Mouse (Mus musculus) liver, embryonic 14.5 days (tissue): ENCODE results near the gene 4933427I04Rik. TPM values are rescaled to one million over a fixed set of nuclear protein-coding genes. Genes with fewer than 3 reads are reported as not detected.

Experiments used
- ATAC-seq: fragments of 200-750 bp; cut with Nextera tagmentation; 2 replicates; pipeline ENCODE4 v1.8.0; 2017; ENCODE audit warnings: moderate number of reproducible peaks, mild to moderate bottlenecking, moderate library complexity; ENCODE audit not compliant: insufficient read depth
- DNase-seq, 3 experiments: peaks; one replicate each; pipeline ENCODE4 v3.0.0-alpha.2; 2012 to 2013; ENCODE audit warnings: low read depth in 3 of 3, low spot score in 3 of 3
- H3K27ac ChIP-seq: fragments of 300-500 bp; sonication (generic); 2 replicates; pipeline ENCODE4 v1.5.1; 2014; ENCODE audit warnings: moderate library complexity, mild to moderate bottlenecking, control low read depth, inconsistent platforms
- H3K27me3 ChIP-seq: fragments of 300-500 bp; sonication (generic); 2 replicates; pipeline ENCODE4 v1.6.1; 2014; ENCODE audit warnings: mild to moderate bottlenecking, low read length, moderate library complexity; ENCODE audit not compliant: control insufficient read depth, insufficient read depth
- H3K36me3 ChIP-seq: fragments of 300-500 bp; sonication (generic); replicated peaks from 2 replicates; pipeline ENCODE4 v1.6.1; 2014; ENCODE audit warnings: low read depth; ENCODE audit not compliant: control insufficient read depth, insufficient read depth
- H3K4me1 ChIP-seq, 2 experiments: fragments of 200-500 bp in 1 of 2; fragments of 300-500 bp in 1 of 2; sonication (generic) in 1 of 2; replicated peaks; 2 replicates each; pipeline ENCODE4 v1.6.1; 2012 to 2014; ENCODE audit warnings: antibody characterized with exemption in 1 of 2, inconsistent platforms in 1 of 2, low read length in 1 of 2; ENCODE audit not compliant: control insufficient read depth in 2 of 2, insufficient read depth in 2 of 2
- H3K4me2 ChIP-seq: fragments of 300-500 bp; sonication (generic); 2 replicates; pipeline ENCODE4 v1.6.1; 2014; ENCODE audit warnings: low read depth, mild to moderate bottlenecking, control low read depth, moderate library complexity
- H3K4me3 ChIP-seq, 2 experiments: fragments of 200-500 bp in 1 of 2; fragments of 300-500 bp in 1 of 2; sonication (generic) in 1 of 2; 2 replicates each; pipeline ENCODE4 v1.5.1; 2012 to 2014; ENCODE audit warnings: low read depth in 2 of 2, low read length in 2 of 2, mild to moderate bottlenecking in 2 of 2, control low read depth in 1 of 2, inconsistent platforms in 1 of 2, moderate library complexity in 1 of 2; ENCODE audit not compliant: insufficient read depth in 1 of 2
- H3K9ac ChIP-seq: fragments of 300-500 bp; sonication (generic); replicated peaks from 2 replicates; pipeline ENCODE4 v1.6.1; 2014; ENCODE audit warnings: mild to moderate bottlenecking, control low read depth, moderate library complexity
- H3K9me3 ChIP-seq: fragments of 300-500 bp; sonication (generic); 2 replicates; pipeline ENCODE4 v1.6.1; 2016; ENCODE audit warnings: low read length, mixed read lengths; ENCODE audit not compliant: control insufficient read depth
- CTCF ChIP-seq: IDR thresholded peaks from 2 replicates; pipeline ENCODE4 v1.5.1; 2016; ENCODE audit warnings: antibody characterized with exemption, low read depth, control low read depth
- EP300 ChIP-seq: IDR thresholded peaks from 2 replicates; pipeline ENCODE4 v1.6.1; 2016; ENCODE audit warnings: antibody characterized with exemption, low read depth
- WGBS: fragments of 180-500 bp; shearing (Covaris S2); extraction: QIAGEN DNeasy Blood & Tissue Kit; methylation state at CpG from one replicate; pipeline ENCODE4 v1.1.7; 2014; ENCODE audit not compliant: insufficient replicate concordance; 5-methylcytosine and 5-hydroxymethylcytosine counted together
- polyA plus RNA-seq, 2 experiments: library from polyadenylated mRNA; depleted of rRNA in 1 of 2; stranded (reverse) in 1 of 2; unstranded in 1 of 2; fragments of >200 nt; fragmentation: Nextera tagmentation in 1 of 2; extraction: Ambion mirVana in 1 of 2; gene quantifications; 2 replicates each; pipeline versions ENCODE4 v1.2.1 to v1.2.3; 2012 to 2014

Gene 4933427I04Rik
- polyA plus RNA-seq, 2 experiments = not detected

GRCm38 (mm10) chr4:123911503-123911902, 52.0 kb downstream of the 4933427I04Rik start:
- Histone ChIP-seq H3K27ac (no peak overlapping the region), H3K9ac (no peak overlapping the region), H3K4me2 (no peak overlapping the region), H3K9me3 (no peaks in the 10 kb centered on the region), H3K4me1 (peaks cover 5% of the 10 kb centered on the region in 2 experiments; a peak in 1 of 4 replicates), H3K36me3 (peaks cover 15% of the 10 kb centered on the region), H3K27me3 (no peaks in the 10 kb centered on the region), H3K4me3 (no peak overlapping the region)
- no peak for TF ChIP-seq CTCF
- TF ChIP-seq EP300 = no peak
- DNase-seq = no peak
- ATAC-seq = no peak
- 71% methylated on average over 4 of the region's 4 CpGs for WGBS

- no peaks in the 10 kb centered on the region for H3K27me3 ChIP-seq
- no peak overlapping the region for H3K9ac ChIP-seq
- no peaks in the 10 kb centered on the region for H3K9me3 ChIP-seq
- TF ChIP-seq CTCF = no peak
- TF ChIP-seq EP300 = no peak
- 51% methylated on average over 2 of the region's 2 CpGs for WGBS
- H3K27ac ChIP-seq = no peak overlapping the region
- no peak overlapping the region for H3K4me2 ChIP-seq
- ATAC-seq (no peak), DNase-seq (no peak)
- H3K4me3 ChIP-seq = no peak overlapping the region
- peaks cover 15% of the 10 kb centered on the region for H3K36me3 ChIP-seq
- peaks cover 5 to 8% of the 10 kb centered on the region in 2 experiments; a peak in 1 of 4 replicates for H3K4me1 ChIP-seq
These were observed 53.0 kb downstream of the 4933427I04Rik start for GRCm38 (mm10) chr4:123912431-123912830.

Other genes with a start within 250 kb of the 4933427I04Rik start
- gene Macf1, start 175.3 kb upstream of the 4933427I04Rik start, polyA plus RNA-seq (2012; rRNA removed) = 12.2 and 15.1 TPM in 2 replicates
- 12.9 and 13.4 TPM in 2 replicates for gene Macf1, start 175.3 kb upstream of the 4933427I04Rik start, polyA plus RNA-seq (2014; fragmentation: Nextera tagmentation; extraction: Ambion mirVana)
- 65.8 and 108 TPM in 2 replicates for gene Ndufs5, start 141.5 kb upstream of the 4933427I04Rik start, polyA plus RNA-seq (2012; rRNA removed)
- gene Ndufs5, start 141.5 kb upstream of the 4933427I04Rik start, polyA plus RNA-seq (2014; fragmentation: Nextera tagmentation; extraction: Ambion mirVana) = 188 and 189 TPM in 2 replicates
- 11.1 and 15.6 TPM in 2 replicates for gene Akirin1, start 109.3 kb upstream of the 4933427I04Rik start, polyA plus RNA-seq (2012; rRNA removed)
- 24.5 and 25.5 TPM in 2 replicates for gene Akirin1, start 109.3 kb upstream of the 4933427I04Rik start, polyA plus RNA-seq (2014; fragmentation: Nextera tagmentation; extraction: Ambion mirVana)
- gene Rhbdl2, start 71.8 kb upstream of the 4933427I04Rik start, polyA plus RNA-seq (2012; rRNA removed) = not detected in 2 replicates
- not detected in 2 replicates for gene Rhbdl2, start 71.8 kb upstream of the 4933427I04Rik start, polyA plus RNA-seq (2014; fragmentation: Nextera tagmentation; extraction: Ambion mirVana)
- gene Mycbp, start 45.2 kb downstream of the 4933427I04Rik start, polyA plus RNA-seq (2012; rRNA removed) = 16.3 and 34.1 TPM in 2 replicates
- gene Mycbp, start 45.2 kb downstream of the 4933427I04Rik start, polyA plus RNA-seq (2014; fragmentation: Nextera tagmentation; extraction: Ambion mirVana) = 61.0 and 65.8 TPM in 2 replicates
- gene Rragc, start 57.8 kb downstream of the 4933427I04Rik start, polyA plus RNA-seq (2012; rRNA removed) = 12.8 and 17.4 TPM in 2 replicates
- 18.4 and 19.8 TPM in 2 replicates for gene Rragc, start 57.8 kb downstream of the 4933427I04Rik start, polyA plus RNA-seq (2014; fragmentation: Nextera tagmentation; extraction: Ambion mirVana)
- gene 4930535I16Rik, start 58.3 kb downstream of the 4933427I04Rik start, polyA plus RNA-seq (2012; rRNA removed) = not detected in 2 replicates
- not detected in 2 replicates for gene 4930535I16Rik, start 58.3 kb downstream of the 4933427I04Rik start, polyA plus RNA-seq (2014; fragmentation: Nextera tagmentation; extraction: Ambion mirVana)